Mouse (Mus musculus): ENCODE measurements at regions not wholly inside any gene's neighbourhood (a gene's known extent, or its start where the extent isn't known, plus 50 kb on each side); places are given as distances from the start of the nearest gene placed in this dataset.
"Not testable (repeated sequence)": the region's sequence is repeated elsewhere in the genome, so short reads cannot be mapped to it uniquely, and the experiment has no call there.

GRCm38 (mm10) chr11:91196351-91196750 is 381.0 kb downstream of the Kif2b start:
- DNase-seq (ENCODE audit: low spot score in 2 of 2) = no peak

GRCm38 (mm10) chr11:91167336-91167735 is 410.0 kb downstream of the Kif2b start:
- not testable (repeated sequence) for DNase-seq (ENCODE audit: low spot score in 2 of 2)

- DNase-seq (ENCODE audit: low spot score in 2 of 2) = no peak
Observed at GRCm38 (mm10) chr11:91133753-91134270, 443.5 kb downstream of the Kif2b start.

- no peak for DNase-seq (ENCODE audit: low spot score in 2 of 2)
Observed at GRCm38 (mm10) chr11:91132771-91133380, 444.5 kb downstream of the Kif2b start.

- no peak for DNase-seq (ENCODE audit: low spot score in 2 of 2)
Observed at GRCm38 (mm10) chr11:91131960-91132359, 443.8 kb upstream of the Tom1l1 start.

GRCm38 (mm10) chr11:91098186-91098585 is 410.0 kb upstream of the Tom1l1 start:
- no peak for DNase-seq (ENCODE audit: low spot score in 2 of 2)

GRCm38 (mm10) chr11:91097552-91097951 is 409.4 kb upstream of the Tom1l1 start:
- DNase-seq (ENCODE audit: low spot score in 2 of 2) = no peak

GRCm38 (mm10) chr11:91096000-91096652 is 408.0 kb upstream of the Tom1l1 start:
- DNase-seq (ENCODE audit: low spot score in 2 of 2) = no peak

- DNase-seq (ENCODE audit: low spot score in 2 of 2) = no peak
Observed at GRCm38 (mm10) chr11:91065365-91065764, 377.2 kb upstream of the Tom1l1 start.

DNA sequence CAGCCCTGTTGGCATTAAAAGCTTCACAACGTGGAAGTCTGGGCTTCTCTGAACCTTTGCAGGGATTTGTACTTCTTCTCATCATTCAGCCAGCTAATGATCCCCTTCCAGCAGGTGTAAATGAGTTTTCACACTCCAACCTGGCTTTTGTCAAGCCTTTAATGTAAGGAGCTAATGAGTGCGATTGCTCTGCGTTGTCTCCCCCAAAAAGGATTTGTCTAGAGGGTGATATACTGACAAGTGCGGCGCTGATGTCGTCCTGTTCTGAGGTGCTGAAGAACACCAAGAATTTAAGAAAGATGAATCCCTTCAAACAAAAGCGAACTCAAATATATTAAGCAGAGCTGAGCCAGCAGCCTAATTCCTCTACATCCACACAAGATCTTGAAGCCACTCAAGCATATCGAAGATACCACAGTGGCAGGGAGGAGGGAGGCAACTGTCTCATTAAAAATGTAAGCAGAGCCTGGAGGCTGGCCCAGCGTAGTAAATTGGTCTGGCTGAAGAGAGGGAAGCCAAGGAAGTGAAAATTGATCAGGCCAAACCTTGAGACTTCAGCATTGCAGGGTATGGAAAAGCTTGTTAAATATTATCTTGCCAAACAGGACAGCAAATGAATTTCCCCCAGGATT is 368.9 kb upstream of the Tom1l1 start:
- DNase-seq (ENCODE audit: low spot score in 2 of 2) = no peak

DNA sequence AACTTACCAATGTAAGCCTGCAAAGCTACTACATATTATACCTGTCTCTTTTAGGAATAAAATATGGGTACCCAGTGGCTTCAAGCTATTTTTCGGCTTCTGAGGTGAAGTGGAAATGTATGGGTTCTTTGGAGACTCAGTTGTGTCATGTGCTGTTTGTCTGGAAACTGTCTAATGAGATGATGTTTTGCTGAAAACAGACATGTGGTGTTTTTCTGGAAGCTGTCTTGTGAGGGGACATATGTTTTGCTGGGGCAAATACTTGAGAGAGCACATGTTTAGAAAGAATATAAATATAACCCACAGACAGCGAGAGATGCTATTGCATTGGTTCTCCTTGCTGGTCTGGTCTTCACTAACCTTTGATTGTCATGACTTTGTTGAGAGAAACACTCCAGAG is 365.2 kb upstream of the Tom1l1 start:
- no peak for DNase-seq (ENCODE audit: low spot score in 2 of 2)

DNA sequence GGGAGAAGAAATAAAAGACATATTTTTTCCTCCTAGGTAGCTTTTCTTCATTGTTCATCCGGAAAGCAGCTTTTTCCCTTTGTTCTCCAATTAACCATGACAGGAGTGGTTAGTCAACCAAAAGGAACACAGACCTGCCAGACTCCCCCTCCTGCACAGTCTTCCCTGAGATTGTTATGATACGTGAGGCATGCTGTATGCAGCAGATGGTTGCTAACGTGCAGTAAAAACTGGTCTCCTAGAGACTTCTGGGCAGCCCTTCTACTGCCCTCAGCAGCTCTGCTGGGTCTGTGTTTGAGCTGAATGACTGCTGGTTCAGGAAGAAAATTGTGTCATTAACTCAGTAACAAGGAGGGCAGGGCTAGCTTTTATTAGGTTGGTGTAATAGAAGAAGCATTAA is 363.5 kb upstream of the Tom1l1 start:
- no peak for DNase-seq (ENCODE audit: low spot score in 2 of 2)

GRCm38 (mm10) chr11:91041486-91041885 is 353.3 kb upstream of the Tom1l1 start:
- DNase-seq (ENCODE audit: low spot score in 2 of 2) = no peak
